Mouse (Mus musculus) embryonic facial prominence, embryonic 14.5 days (tissue): ENCODE data around the gene Cwc27. TPM values are rescaled to one million over a fixed set of nuclear protein-coding genes. Genes with fewer than 3 reads are reported as not detected.

Experiments
- ATAC-seq: fragments of 200-750 bp; cut with Nextera tagmentation; 2 replicates; pipeline ENCODE4 v1.8.0; 2017; ENCODE audit warnings: low read depth, moderate number of reproducible peaks, moderate TSS enrichment
- DNase-seq: peaks from one replicate; pipeline ENCODE4 v3.0.0-alpha.2; 2015; ENCODE audit warnings: low spot score
- H3K27ac ChIP-seq: fragments of 300-500 bp; sonication (generic); replicated peaks from 2 replicates; pipeline ENCODE4 v1.5.1; 2014; ENCODE audit warnings: low read depth, mild to moderate bottlenecking, low read length, moderate library complexity
- H3K27me3 ChIP-seq: fragments of 300-500 bp; sonication (generic); replicated peaks from 2 replicates; pipeline ENCODE4 v1.6.1; 2014; ENCODE audit warnings: low read length; ENCODE audit not compliant: control insufficient read depth, insufficient read depth
- H3K36me3 ChIP-seq: fragments of 300-500 bp; sonication (generic); 2 replicates; pipeline ENCODE4 v1.6.1; 2014; ENCODE audit warnings: low read length, mixed read lengths; ENCODE audit not compliant: control insufficient read depth, insufficient read depth
- H3K4me1 ChIP-seq: fragments of 300-500 bp; sonication (generic); 2 replicates; pipeline ENCODE4 v1.6.1; 2014; ENCODE audit warnings: antibody characterized with exemption, low read length; ENCODE audit not compliant: control insufficient read depth, insufficient read depth
- H3K4me2 ChIP-seq: fragments of 300-500 bp; sonication (generic); 2 replicates; pipeline ENCODE4 v1.6.1; 2014; ENCODE audit warnings: low read depth, mild to moderate bottlenecking, low read length, moderate library complexity, mixed read lengths
- H3K4me3 ChIP-seq: fragments of 300-500 bp; sonication (generic); 2 replicates; pipeline ENCODE4 v1.5.1; 2014; ENCODE audit warnings: low read depth, mild to moderate bottlenecking, low read length
- H3K9ac ChIP-seq: fragments of 300-500 bp; sonication (generic); 2 replicates; pipeline ENCODE4 v1.6.1; 2014; ENCODE audit warnings: low read depth, mild to moderate bottlenecking, low read length, moderate library complexity, mixed read lengths
- H3K9me3 ChIP-seq: fragments of 300-500 bp; sonication (generic); 2 replicates; pipeline ENCODE4 v1.6.1; 2016; ENCODE audit warnings: low read length; ENCODE audit not compliant: control insufficient read depth
- WGBS: fragments of 180-500 bp; shearing (Covaris S2); extraction: QIAGEN DNeasy Blood & Tissue Kit; methylation state at CpG from one replicate; pipeline ENCODE4 v1.1.7; 2014; 5-methylcytosine and 5-hydroxymethylcytosine counted together
- polyA plus RNA-seq: library from polyadenylated mRNA; unstranded; fragments of >200 nt; fragmentation: Nextera tagmentation; extraction: Ambion mirVana; gene quantifications from 2 replicates; pipeline ENCODE4 v1.2.1, GENCODE M21; 2014

Cwc27 gene
- polyA plus RNA-seq, 1 experiment from 2014 or later: 19.1 TPM

DNA sequence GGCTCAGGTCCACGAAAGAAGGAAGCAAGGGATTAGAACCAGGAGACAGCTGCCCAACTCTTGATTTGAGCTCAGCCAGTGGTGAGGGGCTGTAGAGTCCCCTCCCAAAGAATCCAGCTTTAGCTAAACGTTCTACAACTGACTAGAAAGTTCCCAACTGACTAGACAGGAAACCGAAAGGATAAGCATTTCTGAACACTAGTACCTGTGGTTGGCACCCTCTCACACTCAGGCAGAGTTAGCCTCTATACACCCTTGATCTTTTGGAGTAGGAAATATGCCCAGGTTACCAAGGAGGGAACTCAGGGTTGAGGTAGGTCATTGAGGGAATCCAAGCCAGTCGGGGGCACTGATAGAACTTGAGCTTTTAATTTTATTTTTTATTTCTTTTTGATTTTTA, 199.7 kb downstream of the Cwc27 start:
- DNase-seq: no peak
- Histone ChIP-seq H3K36me3 (no peaks in the 10 kb centered on the region), H3K4me3 (no peak overlapping the region), H3K27me3 (no peaks in the 10 kb centered on the region), H3K4me2 (no peak overlapping the region), H3K4me1 (no peaks in the 10 kb centered on the region), H3K9me3 (no peaks in the 10 kb centered on the region), H3K9ac (no peak overlapping the region), H3K27ac (no peak overlapping the region)
- no peak for ATAC-seq
- 83% methylated on average over 4 of the region's 4 CpGs for whole genome bisulfite sequencing

- no peaks in the 10 kb centered on the region for H3K36me3 ChIP-seq
- H3K27ac ChIP-seq: no peak overlapping the region
- H3K27me3 ChIP-seq: no peaks in the 10 kb centered on the region
- no peaks in the 10 kb centered on the region for H3K4me1 ChIP-seq
- DNase-seq (no peak), ATAC-seq (no peak)
- no peak overlapping the region for H3K4me2 ChIP-seq
- no peak overlapping the region for H3K9ac ChIP-seq
- no peak overlapping the region for H3K4me3 ChIP-seq
- WGBS: 79% methylated on average over 18 of the region's 18 CpGs
- no peaks in the 10 kb centered on the region for H3K9me3 ChIP-seq
Observed at GRCm38 (mm10) chr13:104615999-104616810, 200.7 kb downstream of the Cwc27 start.

DNA sequence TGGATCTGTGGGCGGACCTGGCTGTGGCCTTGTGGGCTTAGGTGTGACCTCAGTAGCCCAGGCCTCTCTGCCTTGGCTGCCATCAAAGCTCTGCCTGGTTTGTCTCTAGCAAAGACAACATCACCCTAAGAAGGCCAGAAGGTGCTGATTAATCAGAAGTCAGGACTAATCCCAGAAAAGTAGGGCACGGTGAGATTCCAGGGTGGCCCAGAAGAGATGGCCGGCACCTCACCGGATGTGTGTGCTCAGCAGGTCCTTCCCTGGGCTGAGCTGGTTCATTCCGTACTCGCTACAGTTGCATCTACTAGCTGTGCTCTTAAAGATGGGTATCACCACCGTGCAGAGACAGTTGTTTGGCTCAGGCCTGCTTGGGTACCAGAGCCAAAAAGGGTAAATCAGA, 201.8 kb downstream of the Cwc27 start:
- no peak for DNase-seq
- no peaks in the 10 kb centered on the region for H3K9me3 ChIP-seq
- no peak overlapping the region for H3K4me2 ChIP-seq
- H3K27ac ChIP-seq: no peak overlapping the region
- H3K9ac ChIP-seq: no peak overlapping the region
- peaks cover 3% of the 10 kb centered on the region; the same call in 1 of the 2 replicates for H3K4me1 ChIP-seq
- H3K27me3 ChIP-seq: no peaks in the 10 kb centered on the region
- H3K4me3 ChIP-seq: no peak overlapping the region
- 91% methylated on average over 7 of the region's 7 CpGs for WGBS
- ATAC-seq: no peak
- no peaks in the 10 kb centered on the region for H3K36me3 ChIP-seq

DNA sequence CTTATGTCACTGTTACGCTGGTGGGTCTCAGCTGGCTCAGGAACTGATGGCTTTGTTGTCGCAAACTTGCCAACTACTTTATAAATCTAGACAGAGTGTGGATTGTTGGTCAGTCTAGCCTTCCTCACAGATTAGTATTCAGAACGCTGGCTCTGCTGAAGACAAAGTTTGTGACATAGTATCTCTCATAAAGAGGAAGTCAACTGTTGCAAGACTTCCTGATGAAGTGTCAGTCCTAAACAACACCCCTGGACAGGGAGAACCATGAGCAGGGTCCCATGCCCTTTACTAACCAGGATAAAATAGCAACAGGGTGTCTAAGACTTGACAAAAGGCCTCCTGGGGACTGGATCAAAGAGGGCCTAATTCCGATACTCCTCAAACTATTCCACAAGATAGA, 205.6 kb downstream of the Cwc27 start:
- Histone ChIP-seq H3K9me3 (no peaks in the 10 kb centered on the region), H3K4me2 (no peak overlapping the region), H3K4me3 (no peak overlapping the region), H3K4me1 (peaks cover 3% of the 10 kb centered on the region; the same call in 1 of the 2 replicates), H3K9ac (no peak overlapping the region), H3K27ac (0 out of 2 replicates have a peak overlapping the region, but pooled peaks have one; percentile 21), H3K36me3 (no peaks in the 10 kb centered on the region), H3K27me3 (no peaks in the 10 kb centered on the region)
- DNase-seq: no peak
- no peak for ATAC-seq
- 97% methylated on average over 4 of the region's 4 CpGs for WGBS

DNA sequence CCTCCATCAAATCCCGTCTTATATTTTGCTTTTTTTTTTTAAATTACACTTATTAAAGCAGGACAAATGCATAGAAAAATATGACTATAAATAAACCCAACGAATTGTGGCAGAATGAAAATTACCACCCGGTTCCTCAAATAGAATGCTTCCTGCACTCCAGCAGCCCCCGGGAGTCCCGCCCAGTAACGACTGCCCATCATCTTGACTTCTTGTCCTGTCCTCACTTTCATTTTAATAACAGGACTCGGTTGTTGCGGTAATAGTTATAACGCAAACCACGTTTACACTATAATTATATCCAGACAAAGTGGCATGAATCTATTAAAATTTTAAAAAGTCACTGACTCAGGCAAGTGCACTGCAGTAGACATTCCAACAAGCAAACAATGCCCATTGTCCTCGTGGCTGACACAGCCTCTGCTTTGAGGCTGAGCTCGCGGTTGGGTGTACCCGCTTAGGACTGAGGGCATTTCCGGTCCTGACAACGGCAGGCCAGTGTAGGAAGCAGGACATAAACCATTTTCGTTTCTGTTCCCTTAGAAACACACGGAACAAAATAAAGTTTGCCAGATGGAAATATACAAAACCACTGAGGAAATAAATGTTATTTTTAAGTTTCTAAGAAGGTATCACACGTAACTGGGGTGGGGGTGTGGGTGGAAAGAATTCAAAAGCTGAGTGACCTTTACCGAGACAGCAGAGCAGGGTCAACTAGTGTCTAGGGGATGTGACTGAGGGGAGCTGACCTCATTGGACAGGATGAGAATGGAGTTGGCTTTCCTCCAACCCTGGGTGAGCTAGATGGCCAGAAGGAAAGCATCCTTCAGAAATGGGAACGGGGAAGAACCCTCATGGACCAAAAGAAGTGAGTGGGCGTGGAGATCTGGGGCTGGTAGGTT, 206.5 kb downstream of the Cwc27 start:
- 54% methylated on average over 22 of the region's 22 CpGs for WGBS
- no peaks in the 10 kb centered on the region for H3K36me3 ChIP-seq
- no peaks in the 10 kb centered on the region for H3K27me3 ChIP-seq
- peak overlapping the region; percentile 23; the same call in 1 of the 2 replicates for H3K4me2 ChIP-seq
- no peaks in the 10 kb centered on the region for H3K9me3 ChIP-seq
- DNase-seq (peak; percentile 71), ATAC-seq (peak; percentile 72)
- no peak overlapping the region for H3K4me3 ChIP-seq
- H3K4me1 ChIP-seq: peaks cover 3% of the 10 kb centered on the region; the same call in 1 of the 2 replicates
- H3K9ac ChIP-seq: no peak overlapping the region
- 0 out of 2 replicates have a peak overlapping the region, but pooled peaks have one; percentile 21 for H3K27ac ChIP-seq

DNA sequence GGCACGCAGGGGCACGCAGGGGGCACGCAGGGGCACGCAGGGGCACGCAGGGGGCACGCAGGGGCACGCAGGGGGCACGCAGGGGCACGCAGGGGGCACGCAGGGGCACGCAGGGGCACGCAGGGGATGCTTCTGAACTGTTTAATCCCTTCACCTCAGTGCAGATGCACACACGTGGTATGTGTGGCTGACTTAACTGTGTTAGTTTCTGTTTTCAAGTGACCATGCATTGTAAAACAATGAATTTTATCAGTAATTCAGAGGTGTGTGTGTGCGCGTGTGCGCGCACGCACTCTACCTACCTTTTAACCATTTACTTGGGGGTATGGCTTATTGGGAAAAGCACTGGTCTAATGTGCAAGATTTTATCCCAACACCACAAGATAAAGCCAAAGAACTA, 208.4 kb downstream of the Cwc27 start:
- ATAC-seq (no peak), DNase-seq (no peak)
- Histone ChIP-seq H3K4me2 (no peak overlapping the region), H3K9me3 (no peaks in the 10 kb centered on the region), H3K9ac (no peak overlapping the region), H3K4me1 (peaks cover 3% of the 10 kb centered on the region; the same call in 1 of the 2 replicates), H3K4me3 (no peak overlapping the region), H3K27me3 (no peaks in the 10 kb centered on the region), H3K36me3 (no peaks in the 10 kb centered on the region), H3K27ac (no peak overlapping the region)
- WGBS: 71% methylated on average over 18 of the region's 18 CpGs

DNA sequence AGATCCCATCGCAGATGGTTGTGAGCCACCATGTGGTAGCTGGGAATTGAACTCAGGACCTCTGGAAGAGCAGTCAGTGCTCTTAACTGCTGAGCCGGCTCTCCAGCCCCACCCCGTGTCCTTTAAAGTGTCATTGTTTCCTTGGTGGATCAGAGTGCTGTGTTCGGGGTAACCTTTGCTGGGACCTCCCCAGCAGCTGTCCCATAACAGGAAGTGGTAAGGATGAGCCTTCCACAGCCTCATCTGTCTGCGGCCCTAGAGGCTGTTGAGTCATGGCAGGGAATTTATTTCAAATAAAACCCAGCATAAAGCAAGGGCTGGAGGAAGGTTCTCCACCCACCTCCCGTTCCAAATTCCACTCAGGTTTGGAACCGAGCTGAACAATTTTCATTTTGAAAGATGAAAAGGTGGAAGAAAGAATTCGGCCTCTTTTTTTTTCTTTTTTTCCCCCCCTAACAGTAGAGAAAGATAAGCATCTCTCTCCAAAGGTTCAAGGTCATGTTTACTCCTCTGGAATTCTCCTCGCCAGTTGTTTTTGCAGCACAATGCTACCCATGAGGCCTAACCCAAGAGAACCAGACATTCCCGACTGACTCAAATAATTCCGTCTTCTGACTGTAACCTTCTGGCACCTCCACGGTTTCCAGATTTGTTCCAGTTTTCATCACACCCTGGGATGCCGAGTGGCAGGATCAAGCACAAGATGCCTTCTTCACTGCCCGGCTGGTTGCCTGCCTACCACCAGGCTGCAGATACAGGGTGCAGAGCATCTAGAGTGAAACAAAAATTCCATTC, 210.0 kb downstream of the Cwc27 start:
- H3K4me2 ChIP-seq: no peak overlapping the region
- ATAC-seq (no peak), DNase-seq (no peak)
- no peaks in the 10 kb centered on the region for H3K27me3 ChIP-seq
- H3K4me3 ChIP-seq: no peak overlapping the region
- 58% methylated on average over 14 of the region's 14 CpGs for WGBS
- no peaks in the 10 kb centered on the region for H3K9me3 ChIP-seq
- H3K9ac ChIP-seq: no peak overlapping the region
- no peaks in the 10 kb centered on the region for H3K36me3 ChIP-seq
- H3K27ac ChIP-seq: no peak overlapping the region
- H3K4me1 ChIP-seq: peaks cover 3% of the 10 kb centered on the region; the same call in 1 of the 2 replicates

DNA sequence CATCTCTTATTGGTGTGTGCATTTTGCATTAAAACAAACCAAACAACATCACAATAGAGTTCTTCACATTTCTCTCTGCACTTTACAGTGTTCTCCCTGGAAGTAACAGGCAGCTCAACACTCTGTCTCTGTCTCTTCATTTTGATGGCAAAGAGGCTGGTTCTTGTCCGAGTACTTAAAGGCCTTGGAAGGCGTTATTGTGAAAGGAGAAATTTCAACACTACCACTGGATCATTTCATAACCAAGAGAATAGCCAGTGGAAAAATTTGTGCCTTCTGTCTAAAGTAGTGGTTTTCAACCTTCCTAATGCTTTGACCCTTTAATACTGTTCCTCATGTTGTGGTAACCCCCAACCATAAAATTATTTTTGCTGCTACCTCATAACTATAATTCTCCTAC, 211.8 kb downstream of the Cwc27 start:
- H3K4me2 ChIP-seq: no peak overlapping the region
- ATAC-seq (no peak), DNase-seq (no peak)
- no peak overlapping the region for H3K27ac ChIP-seq
- 87% methylated on average over 2 of the region's 2 CpGs for WGBS
- no peaks in the 10 kb centered on the region for H3K9me3 ChIP-seq
- H3K4me1 ChIP-seq: no peaks in the 10 kb centered on the region
- H3K36me3 ChIP-seq: no peaks in the 10 kb centered on the region
- H3K9ac ChIP-seq: no peak overlapping the region
- H3K4me3 ChIP-seq: no peak overlapping the region
- H3K27me3 ChIP-seq: no peaks in the 10 kb centered on the region
